Mouse (Mus musculus): ENCODE data around the gene Gnaz.
"Not testable (repeated sequence)": the region's sequence is repeated elsewhere in the genome, so short reads cannot be mapped to it uniquely, and the experiment has no call there.

The Gnaz gene

GRCm38 (mm10) chr10:75028743-75029142, 61.8 kb downstream of the Gnaz start:
- no peak for DNase-seq (ENCODE audit: low spot score)

GRCm38 (mm10) chr10:75029677-75030076, 62.7 kb downstream of the Gnaz start:
- DNase-seq (ENCODE audit: low spot score): no peak

DNA sequence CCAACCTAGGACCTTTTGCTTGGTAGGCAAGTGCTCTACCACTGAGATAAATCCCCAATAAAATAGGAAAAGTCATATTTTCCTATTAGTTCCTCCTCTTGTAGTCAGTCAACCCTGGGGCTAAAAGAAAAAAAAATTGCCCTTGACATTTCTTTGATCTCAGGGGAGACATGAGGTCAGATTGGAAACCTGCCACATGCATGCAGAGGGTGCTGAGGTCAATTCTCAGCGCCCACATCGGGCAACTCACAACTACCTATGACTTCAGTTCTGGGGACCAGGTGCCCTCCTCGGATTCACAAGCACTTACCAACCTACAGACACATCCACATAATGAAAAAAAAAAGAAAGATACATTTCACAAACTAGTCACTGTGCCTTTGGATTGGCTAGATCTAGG, 63.3 kb downstream of the Gnaz start:
- DNase-seq (ENCODE audit: low spot score): no peak

DNA sequence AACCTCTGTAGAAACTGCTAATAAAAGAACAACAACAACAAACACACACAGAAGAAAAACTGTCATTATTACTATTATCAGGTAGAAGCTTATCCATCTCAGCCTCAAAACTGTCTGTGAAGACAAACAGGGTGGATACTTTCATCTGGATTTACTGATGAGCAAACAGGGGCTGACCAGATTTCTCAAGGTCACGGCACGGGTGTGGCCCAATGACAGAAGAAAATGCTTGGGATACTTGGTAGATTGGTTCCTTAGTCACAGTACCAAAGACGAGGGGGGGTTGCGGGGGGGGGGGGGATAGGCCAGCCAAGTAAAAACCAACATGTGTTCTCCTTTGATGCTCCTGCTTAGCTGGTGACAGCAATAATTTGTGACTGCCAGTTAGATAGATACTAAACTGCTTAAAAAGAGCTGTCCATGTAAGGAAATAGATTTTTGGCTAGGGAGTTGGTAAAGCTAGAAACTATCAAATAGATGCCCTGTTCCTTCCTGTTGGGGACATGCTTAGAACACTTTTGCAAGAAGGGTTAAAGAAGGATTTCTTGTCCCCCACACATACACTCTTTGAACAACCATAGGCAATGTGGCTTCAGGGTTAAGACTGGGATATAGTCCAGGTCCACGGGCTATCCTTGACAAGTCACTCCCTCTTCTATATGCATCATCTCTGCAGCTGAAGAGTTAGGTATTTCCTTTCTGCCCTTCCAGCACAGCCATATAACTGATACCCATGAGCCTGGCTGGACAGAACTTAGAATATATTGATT, 64.6 kb downstream of the Gnaz start:
- no peak for DNase-seq (ENCODE audit: low spot score)

DNA sequence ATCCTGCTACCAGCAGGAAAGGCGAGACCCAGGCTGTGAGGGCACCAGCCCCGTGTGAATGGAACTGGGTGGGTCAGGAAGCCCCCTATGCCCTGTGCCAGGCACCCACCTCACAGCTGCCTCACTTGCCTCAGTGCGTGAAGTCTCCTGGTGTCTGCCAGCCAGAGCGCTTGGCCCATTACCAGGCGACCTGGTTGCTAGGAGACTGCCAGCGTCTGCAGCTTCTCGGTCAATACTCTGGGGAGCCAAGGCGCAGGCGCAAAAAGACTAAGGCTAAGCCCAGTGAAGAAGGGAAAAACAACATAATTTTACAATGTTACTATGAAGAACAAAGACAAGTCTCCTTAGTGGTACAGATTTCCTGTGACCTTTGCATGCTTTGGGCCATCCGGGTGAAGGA, 65.4 kb downstream of the Gnaz start, which contains the start of gene Rsph14:
Rsph14 (minus strand) TSS at position 192 of the 400 bp plus-strand sequence.
- peak; percentile 92 for DNase-seq (ENCODE audit: low spot score)

GRCm38 (mm10) chr10:75036883-75037379, 70.0 kb downstream of the Gnaz start, which contains the start of gene Rab36:
Gene Rab36, plus strand, starts transcription at chr10:75037058.
- DNase-seq (ENCODE audit: low spot score): peak; percentile 100

GRCm38 (mm10) chr10:75042060-75042459, 75.1 kb downstream of the Gnaz start:
- DNase-seq (ENCODE audit: low spot score): not testable (repeated sequence)

GRCm38 (mm10) chr10:75044459-75044858, 77.5 kb downstream of the Gnaz start:
- DNase-seq (ENCODE audit: low spot score): no peak

DNA sequence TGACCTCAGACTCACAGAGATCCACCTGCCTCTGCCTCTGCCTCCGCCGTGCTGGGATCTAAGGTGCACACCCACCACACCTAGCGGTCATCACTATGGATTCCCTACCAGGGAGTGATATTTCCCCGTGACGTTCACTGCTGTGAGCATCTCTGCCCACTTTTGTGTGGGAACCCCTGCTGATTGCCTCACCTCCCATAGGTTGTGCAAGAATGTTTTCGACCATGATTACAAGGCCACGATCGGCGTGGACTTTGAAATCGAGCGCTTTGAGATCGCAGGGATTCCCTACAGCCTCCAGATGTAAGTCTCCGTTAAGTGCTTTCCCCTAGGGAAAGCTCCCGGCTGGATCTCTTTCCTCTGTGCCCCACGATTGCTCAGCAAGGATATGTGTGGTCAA, 78.9 kb downstream of the Gnaz start:
- DNase-seq (ENCODE audit: low spot score): no peak

- no peak for DNase-seq (ENCODE audit: low spot score)
These were observed 81.7 kb downstream of the Gnaz start for GRCm38 (mm10) chr10:75048711-75049110.

DNA sequence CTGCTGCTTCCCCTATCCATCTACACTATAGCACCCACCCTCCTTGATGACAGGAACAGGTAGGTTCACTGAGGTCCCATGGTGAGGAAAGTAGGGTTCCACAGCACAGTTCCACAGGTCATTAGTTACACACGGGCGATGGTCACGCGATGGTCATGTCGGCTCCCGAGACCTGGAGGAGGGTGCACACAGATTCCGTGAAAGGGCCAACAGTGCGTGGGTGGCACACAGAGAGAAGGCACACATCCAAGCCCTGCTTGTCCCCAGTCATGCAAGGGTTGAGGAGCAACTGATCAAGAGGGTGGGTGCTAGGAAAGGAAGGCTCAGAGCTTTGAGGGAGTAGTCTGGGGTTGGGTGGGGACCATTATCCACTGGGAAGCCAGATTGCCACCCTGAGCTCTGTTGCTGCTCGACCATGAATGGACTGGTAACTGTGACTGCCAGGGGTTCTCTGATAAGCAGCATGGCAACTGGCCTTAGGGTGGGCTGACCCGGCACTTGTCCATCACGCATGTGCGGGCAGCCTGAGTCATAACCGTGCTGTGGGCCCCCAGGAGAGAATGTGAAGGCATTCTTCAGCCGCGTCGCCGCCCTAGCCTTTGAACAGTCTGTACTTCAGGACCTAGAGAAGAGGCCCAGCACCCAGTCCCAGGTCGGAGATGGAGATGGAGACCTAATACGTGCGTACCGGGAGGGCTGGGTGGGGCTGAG, 84.5 kb downstream of the Gnaz start:
- no peak for DNase-seq (ENCODE audit: low spot score)

- no peak for DNase-seq (ENCODE audit: low spot score)
These were observed 85.9 kb downstream of the Gnaz start for GRCm38 (mm10) chr10:75052902-75053301.

GRCm38 (mm10) chr10:75053655-75054054, 86.7 kb downstream of the Gnaz start:
- DNase-seq (ENCODE audit: low spot score): no peak

GRCm38 (mm10) chr10:75054125-75054524, 87.1 kb downstream of the Gnaz start:
- DNase-seq (ENCODE audit: low spot score): peak; percentile 76

GRCm38 (mm10) chr10:75055672-75056071, 88.7 kb downstream of the Gnaz start:
- DNase-seq (ENCODE audit: low spot score): no peak

DNA sequence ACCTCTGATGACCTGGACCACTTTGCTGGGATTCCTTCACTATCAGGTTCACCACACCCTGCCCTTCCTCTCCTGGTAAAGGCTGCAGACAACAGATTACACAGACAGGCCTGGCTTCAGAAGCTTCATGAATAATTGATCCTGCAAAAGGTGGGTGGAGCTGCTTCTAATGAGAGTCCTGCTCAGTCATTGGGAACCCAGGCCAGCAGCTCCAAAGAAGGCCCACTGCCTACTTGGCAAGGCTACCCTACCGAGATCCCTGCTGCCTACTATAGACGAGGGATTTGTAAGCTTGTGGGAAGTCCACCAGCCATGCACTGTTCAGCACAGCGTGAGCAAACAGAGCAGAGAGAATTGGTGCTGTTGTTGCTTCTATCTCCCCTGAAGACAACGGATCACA, 89.3 kb downstream of the Gnaz start:
- DNase-seq (ENCODE audit: low spot score): no peak

DNA sequence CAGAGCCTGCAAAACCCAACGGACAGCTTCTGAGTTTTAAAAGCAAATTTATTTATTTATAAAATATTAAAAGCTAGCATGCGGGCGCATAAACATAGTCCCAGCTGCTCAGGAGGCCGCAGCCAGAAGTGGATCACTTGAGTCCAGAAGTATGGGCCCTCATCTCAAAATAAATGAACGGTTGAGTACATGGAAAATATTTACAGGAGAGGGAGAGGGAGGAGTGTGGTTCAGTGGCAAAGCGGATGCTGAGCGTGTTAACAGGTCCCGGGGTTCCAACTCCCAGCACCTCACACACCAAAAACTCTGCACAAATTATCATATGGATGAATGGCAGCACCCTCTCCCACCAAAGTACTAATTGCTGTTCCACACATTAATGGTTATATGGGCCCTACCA, 91.4 kb downstream of the Gnaz start:
- no peak for DNase-seq (ENCODE audit: low spot score)

- no peak for DNase-seq (ENCODE audit: low spot score)
These were observed 91.9 kb downstream of the Gnaz start for GRCm38 (mm10) chr10:75058761-75059395.

DNA sequence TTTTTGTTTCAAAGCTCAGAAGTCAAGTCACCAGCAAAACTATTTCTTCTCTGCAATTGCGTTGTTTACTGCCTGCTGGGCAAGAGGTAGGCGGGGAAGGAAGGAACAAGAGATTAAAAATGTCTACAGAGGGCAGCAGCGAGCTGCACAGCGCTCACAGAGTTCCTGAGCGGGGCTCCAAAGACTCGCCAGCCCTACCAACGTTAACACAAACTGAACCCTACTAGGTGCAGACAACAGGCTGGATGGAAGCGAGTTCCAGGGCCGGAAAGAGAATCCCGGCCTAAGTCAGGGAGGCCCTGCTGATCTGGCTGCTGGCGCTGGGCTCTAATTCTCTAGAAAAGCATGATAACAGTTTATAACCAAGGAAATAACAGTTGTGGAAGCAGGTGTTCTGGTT, 92.4 kb downstream of the Gnaz start:
- peak; percentile 75 for DNase-seq (ENCODE audit: low spot score)

DNA sequence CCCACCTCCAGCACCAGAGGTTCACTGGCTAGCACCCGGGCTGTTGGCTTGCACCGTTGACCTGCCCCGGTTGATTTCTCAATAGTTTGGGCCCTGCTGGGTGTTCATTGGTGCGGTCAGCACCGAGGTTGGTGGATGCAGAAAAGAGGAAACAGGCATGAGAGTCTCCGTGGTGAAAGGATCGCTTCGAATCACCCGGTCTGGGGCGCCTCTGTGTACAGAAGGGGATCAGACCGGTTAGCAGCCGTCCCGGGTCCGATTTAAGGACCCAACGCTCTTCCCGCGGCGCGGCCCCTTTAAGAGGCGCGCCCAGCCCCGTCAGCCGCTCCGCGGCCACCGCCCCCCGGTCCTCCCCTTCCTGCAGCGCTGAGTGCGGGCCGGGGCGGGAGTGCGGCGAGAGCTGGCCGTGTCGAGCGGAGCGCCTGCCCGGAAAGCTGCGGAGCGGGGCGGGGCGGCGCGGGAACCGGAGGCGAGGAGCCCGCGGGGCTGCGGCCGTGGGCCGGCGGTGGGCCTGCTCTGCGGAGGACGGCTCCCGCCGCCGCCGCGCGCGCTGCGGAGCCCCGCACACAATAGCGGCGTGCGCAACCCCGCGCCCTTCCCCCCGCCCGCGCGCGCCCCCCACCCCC, 93.4 kb downstream of the Gnaz start, which contains the start of gene Bcr:
Bcr (plus strand) TSS at position 376 of the 626 bp plus-strand sequence.
- peak; percentile 85 for DNase-seq (ENCODE audit: low spot score)

- no peak for DNase-seq (ENCODE audit: low spot score)
These were observed 93.9 kb downstream of the Gnaz start for GRCm38 (mm10) chr10:75060843-75061235.
